Mouse (Mus musculus) thymus, postnatal 10 days (tissue): ENCODE results near the gene Ccdc121.

Experiments
- DNase-seq, 2 experiments: peaks; one replicate each; pipeline ENCODE4 v3.0.0; 2021; ENCODE audit warnings: low spot score in 2 of 2

Gene Ccdc121

GRCm38 (mm10) chr1:181511307-181511706 lies at the start of gene Ccdc121:
Ccdc121 (minus strand) TSS chr1:181511451.
- no peak for DNase-seq

GRCm38 (mm10) chr1:181560325-181560724 lies 49.1 kb upstream of the Ccdc121 start:
- DNase-seq = no peak

GRCm38 (mm10) chr1:181559655-181560054 lies 48.4 kb upstream of the Ccdc121 start:
- no peak for DNase-seq

GRCm38 (mm10) chr1:181555475-181555874 lies 44.2 kb upstream of the Ccdc121 start:
- no peak for DNase-seq

- no peak for DNase-seq
These were observed 41.5 kb upstream of the Ccdc121 start for GRCm38 (mm10) chr1:181552533-181553410.

GRCm38 (mm10) chr1:181550826-181551225 lies 39.6 kb upstream of the Ccdc121 start:
- no peak for DNase-seq

- DNase-seq = no peak
These were observed 38.7 kb upstream of the Ccdc121 start for GRCm38 (mm10) chr1:181549987-181550386.

GRCm38 (mm10) chr1:181545044-181545772 lies 34.0 kb upstream of the Ccdc121 start:
- DNase-seq = peak; percentile 35 to 66

GRCm38 (mm10) chr1:181543711-181544383 lies 32.6 kb upstream of the Ccdc121 start:
- no peak for DNase-seq

GRCm38 (mm10) chr1:181539846-181540769 lies 28.9 kb upstream of the Ccdc121 start:
- DNase-seq = no peak

- no peak for DNase-seq
These were observed 26.6 kb upstream of the Ccdc121 start for GRCm38 (mm10) chr1:181537627-181538525.

- DNase-seq = no peak
These were observed 24.1 kb upstream of the Ccdc121 start for GRCm38 (mm10) chr1:181535165-181535873.

- DNase-seq = no peak
These were observed 18.1 kb upstream of the Ccdc121 start for GRCm38 (mm10) chr1:181529368-181529767.

GRCm38 (mm10) chr1:181525996-181526395 lies 14.7 kb upstream of the Ccdc121 start:
- no peak for DNase-seq

GRCm38 (mm10) chr1:181523831-181524230 lies 12.6 kb upstream of the Ccdc121 start:
- no peak for DNase-seq

GRCm38 (mm10) chr1:181521401-181522091 lies 10.3 kb upstream of the Ccdc121 start:
- DNase-seq = no peak

GRCm38 (mm10) chr1:181519137-181519536 lies 7.9 kb upstream of the Ccdc121 start:
- no peak for DNase-seq

GRCm38 (mm10) chr1:181518046-181518445 lies 6.8 kb upstream of the Ccdc121 start:
- no peak for DNase-seq
